Mouse (Mus musculus) myocyte (in vitro differentiated cells): ENCODE measurements around the gene Uncx.
"Not testable (repeated sequence)": the region's sequence is repeated elsewhere in the genome, so short reads cannot be mapped to it uniquely, and the experiment has no call there.

Experiments used
- MYOD1 ChIP-seq, 3 experiments: IDR thresholded peaks; one replicate each; pipeline ENCODE4 v1.6.1; 2011; ENCODE audit warnings: control low read depth in 2 of 3, low read depth in 2 of 3, mild to moderate bottlenecking in 2 of 3, moderate library complexity in 1 of 3; ENCODE audit not compliant: insufficient read length in 2 of 3, control insufficient read depth in 1 of 3
- POLR2A ChIP-seq: IDR thresholded peaks from one replicate; pipeline ENCODE4 v1.6.1; 2011; ENCODE audit warnings: low read depth, mild to moderate bottlenecking, control low read depth, moderate library complexity; ENCODE audit not compliant: insufficient read length

DNA sequence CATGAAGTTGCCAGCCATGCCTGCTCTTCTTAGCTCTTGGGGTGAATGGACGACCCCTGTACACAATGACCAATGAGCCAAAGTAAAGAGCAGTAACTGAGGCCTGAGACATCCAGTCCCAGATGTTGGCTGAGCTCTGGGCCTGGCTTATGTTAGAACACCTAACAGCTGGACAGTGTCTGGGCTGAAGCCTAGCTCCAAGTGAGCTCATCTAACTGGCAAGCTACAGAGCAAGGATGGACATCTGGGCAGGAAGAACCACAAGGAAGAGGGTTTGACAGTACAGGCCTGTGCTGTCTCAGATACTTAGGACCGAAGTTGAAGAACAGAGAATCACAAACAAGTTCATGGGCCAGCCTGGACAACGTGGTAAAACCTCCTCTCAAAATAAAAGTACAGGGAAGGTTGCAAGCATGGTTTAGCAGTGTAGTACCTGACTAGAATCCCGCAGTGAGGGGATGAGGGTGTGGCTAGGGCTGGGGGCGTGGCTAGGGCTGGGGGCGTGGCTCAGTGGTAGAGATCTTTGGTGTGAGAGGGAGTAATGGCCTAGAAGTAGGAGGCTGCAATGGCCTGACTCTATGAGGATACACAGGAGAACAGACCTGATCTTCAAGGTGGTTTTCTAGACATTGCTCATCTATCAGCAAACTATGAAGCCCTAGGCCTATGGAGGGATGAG lies 47.5 kb downstream of the Uncx start:
- TF ChIP-seq MYOD1 (IDR thresholded peaks at IDR 0.05; ENCODE audit: control insufficient read depth in 1 of 3, insufficient read length in 2 of 3, low read depth in 2 of 3); POLR2A: not testable (repeated sequence)
